Mouse (Mus musculus) liver, postnatal 0 days (tissue): ENCODE results near the gene Mpv17l2.

Source experiments
- CTCF ChIP-seq: sonication (generic); IDR thresholded peaks from 2 replicates; pipeline ENCODE4 v1.5.1; 2016; ENCODE audit warnings: antibody characterized with exemption, low read depth
- EP300 ChIP-seq: IDR thresholded peaks from 2 replicates; pipeline ENCODE4 v1.6.1; 2016; ENCODE audit warnings: antibody characterized with exemption, low read depth, mild to moderate bottlenecking

- TF ChIP-seq EP300 (no peak), CTCF (no peak)
Observed at GRCm38 (mm10) chr8:70773410-70773809, 12.7 kb upstream of the Mpv17l2 start.
